Mouse (Mus musculus): ENCODE data around the gene Chaf1a. TPM values are rescaled to one million over a fixed set of nuclear protein-coding genes. Genes with fewer than 3 reads are reported as not detected.

Gene Chaf1a
- polyA plus RNA-seq, 1 experiment from 2014 or later: 9.2 TPM

DNA sequence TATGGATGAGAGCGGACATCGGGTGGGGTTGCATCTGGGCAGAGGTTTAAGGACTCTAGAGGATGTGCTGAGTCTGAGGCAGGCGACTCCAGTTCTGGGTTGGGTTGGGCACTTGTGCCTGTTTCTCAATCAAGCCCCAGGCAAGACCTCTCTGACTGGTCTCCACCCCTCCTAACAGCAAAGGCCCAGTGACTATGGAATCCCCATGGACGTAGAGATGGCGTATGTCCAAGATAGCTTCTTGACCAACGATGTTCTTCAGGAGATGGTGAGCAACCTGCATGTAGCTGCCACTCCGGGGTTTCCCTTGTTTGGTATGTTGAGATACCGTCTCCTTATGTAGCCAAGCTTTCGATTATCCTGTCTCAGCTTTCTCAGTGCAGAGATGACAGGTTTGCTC, 24.9 kb upstream of the Chaf1a start:
- Histone ChIP-seq H3K4me2 (ENCODE audit: low read length) (no peak overlapping the region), H3K27me3 (ENCODE audit: control insufficient read depth, insufficient read depth, low read length) (no peaks in the 10 kb centered on the region), H3K9me3 (ENCODE audit: control insufficient read depth, low read length) (no peaks in the 10 kb centered on the region), H3K9ac (ENCODE audit: low read length) (no peak overlapping the region), H3K27ac (replicated peaks in 1 of 2; ENCODE audit: control insufficient read depth in 1 of 2, insufficient read depth in 1 of 2, low read depth in 2 of 2, low read length in 2 of 2) (no peak overlapping the region), H3K36me3 (ENCODE audit: control insufficient read depth, insufficient read depth, low read length) (peaks cover 84% of the 10 kb centered on the region), H3K4me3 (ENCODE audit: control insufficient read depth in 1 of 2, insufficient read depth in 1 of 2, low read depth in 1 of 2, low read length in 2 of 2) (no peak overlapping the region), H3K4me1 (ENCODE audit: control insufficient read depth in 2 of 2, insufficient read depth in 2 of 2, low read length in 2 of 2) (peaks cover 2 to 5% of the 10 kb centered on the region in 2 experiments; a peak in 3 of 4 replicates)
- ATAC-seq (ENCODE audit: insufficient number of reproducible peaks, insufficient read depth, low FRiP score, low read depth): no peak
- 87% methylated on average over 9 of the region's 9 CpGs for WGBS

DNA sequence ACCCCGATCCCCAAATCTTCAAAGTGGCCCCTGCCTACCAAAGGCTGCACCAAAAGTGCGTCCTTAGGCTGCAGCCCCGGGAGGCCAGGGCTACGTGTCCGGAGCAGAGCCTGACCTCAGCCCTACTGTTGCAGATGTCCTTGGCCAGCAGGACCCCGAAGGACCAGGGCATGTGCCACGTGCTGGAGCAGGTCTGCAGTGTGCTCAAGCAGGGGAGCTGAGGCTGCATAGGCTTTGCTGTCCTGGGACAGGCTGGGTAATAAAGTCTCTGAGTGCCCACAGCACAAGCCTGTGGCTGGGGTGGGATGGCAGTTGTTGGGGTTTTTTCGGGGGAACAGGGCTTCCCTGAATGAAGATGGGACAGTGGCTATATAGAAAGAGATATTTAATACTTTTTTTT, 23.9 kb upstream of the Chaf1a start:
- H3K27ac ChIP-seq (replicated peaks in 1 of 2; ENCODE audit: control insufficient read depth in 1 of 2, insufficient read depth in 1 of 2, low read depth in 2 of 2, low read length in 2 of 2): no peak overlapping the region
- no peak overlapping the region for H3K9ac ChIP-seq (ENCODE audit: low read length)
- no peaks in the 10 kb centered on the region for H3K27me3 ChIP-seq (ENCODE audit: control insufficient read depth, insufficient read depth, low read length)
- H3K36me3 ChIP-seq (ENCODE audit: control insufficient read depth, insufficient read depth, low read length): peaks cover 80% of the 10 kb centered on the region
- no peak overlapping the region for H3K4me2 ChIP-seq (ENCODE audit: low read length)
- no peaks in the 10 kb centered on the region for H3K9me3 ChIP-seq (ENCODE audit: control insufficient read depth, low read length)
- no peak for ATAC-seq (ENCODE audit: insufficient number of reproducible peaks, insufficient read depth, low FRiP score, low read depth)
- H3K4me3 ChIP-seq (ENCODE audit: control insufficient read depth in 1 of 2, insufficient read depth in 1 of 2, low read depth in 1 of 2, low read length in 2 of 2): no peak overlapping the region
- peaks cover 5% of the 10 kb centered on the region in 2 experiments; a peak in 2 of 4 replicates for H3K4me1 ChIP-seq (ENCODE audit: control insufficient read depth in 2 of 2, insufficient read depth in 2 of 2, low read length in 2 of 2)
- WGBS: 84% methylated on average over 8 of the region's 8 CpGs

DNA sequence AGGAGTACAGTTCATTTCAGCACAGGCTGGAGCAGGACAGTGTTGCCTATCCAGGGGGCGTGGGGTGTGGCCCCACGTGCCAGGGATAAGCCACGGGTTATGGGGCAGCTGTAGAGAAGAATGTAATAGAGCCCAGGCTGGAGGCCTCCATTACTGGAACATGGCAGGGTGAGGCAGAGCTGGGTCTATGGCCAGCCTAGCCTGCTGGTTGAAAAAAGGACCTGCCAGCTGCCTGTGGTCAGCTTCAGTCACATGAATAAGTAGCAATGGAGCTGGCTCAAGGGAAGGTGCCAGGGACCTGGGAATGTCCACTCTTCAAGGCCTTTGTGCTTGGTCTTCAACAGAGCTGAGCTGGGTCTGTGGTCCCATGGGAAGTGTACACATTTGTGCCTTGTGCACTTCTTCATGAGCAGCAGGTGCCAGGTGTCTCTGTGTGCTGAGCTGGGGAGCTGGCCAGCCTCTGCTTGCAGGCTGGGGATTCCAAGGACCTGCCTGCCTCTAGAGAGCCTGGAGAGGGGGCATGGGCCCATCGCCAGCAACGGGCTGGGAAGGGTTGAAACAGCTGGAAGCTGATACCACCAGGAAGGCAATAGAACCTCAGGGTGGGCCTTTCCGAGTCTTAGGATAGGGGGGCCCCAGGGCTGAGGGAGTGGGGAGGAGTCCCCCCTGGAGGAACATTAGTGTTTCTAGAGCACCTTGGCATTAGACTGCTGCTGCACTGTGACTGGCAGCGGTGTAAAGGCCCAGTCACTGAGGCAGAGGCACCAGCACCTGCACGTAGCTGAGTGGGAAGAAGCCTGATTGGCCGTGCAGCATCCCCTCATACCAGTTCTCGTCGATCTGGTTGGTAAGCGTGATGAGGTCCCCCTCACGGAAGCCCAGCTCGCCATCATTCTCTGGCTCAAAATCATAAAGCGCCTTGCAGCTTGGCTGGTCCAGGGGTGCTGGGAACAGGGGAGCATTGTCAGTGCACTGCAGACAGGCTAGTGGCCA, 23.1 kb upstream of the Chaf1a start:
- Histone ChIP-seq H3K4me1 (ENCODE audit: control insufficient read depth in 2 of 2, insufficient read depth in 2 of 2, low read length in 2 of 2) (peaks cover 5% of the 10 kb centered on the region in 2 experiments; a peak in 2 of 4 replicates), H3K36me3 (ENCODE audit: control insufficient read depth, insufficient read depth, low read length) (peaks cover 73% of the 10 kb centered on the region), H3K27ac (replicated peaks in 1 of 2; ENCODE audit: control insufficient read depth in 1 of 2, insufficient read depth in 1 of 2, low read depth in 2 of 2, low read length in 2 of 2) (no peak overlapping the region), H3K9ac (ENCODE audit: low read length) (no peak overlapping the region), H3K9me3 (ENCODE audit: control insufficient read depth, low read length) (no peaks in the 10 kb centered on the region), H3K4me3 (ENCODE audit: control insufficient read depth in 1 of 2, insufficient read depth in 1 of 2, low read depth in 1 of 2, low read length in 2 of 2) (no peak overlapping the region), H3K27me3 (ENCODE audit: control insufficient read depth, insufficient read depth, low read length) (no peaks in the 10 kb centered on the region), H3K4me2 (ENCODE audit: low read length) (no peak overlapping the region)
- WGBS: 84% methylated on average over 15 of the region's 15 CpGs
- no peak for ATAC-seq (ENCODE audit: insufficient number of reproducible peaks, insufficient read depth, low FRiP score, low read depth)

DNA sequence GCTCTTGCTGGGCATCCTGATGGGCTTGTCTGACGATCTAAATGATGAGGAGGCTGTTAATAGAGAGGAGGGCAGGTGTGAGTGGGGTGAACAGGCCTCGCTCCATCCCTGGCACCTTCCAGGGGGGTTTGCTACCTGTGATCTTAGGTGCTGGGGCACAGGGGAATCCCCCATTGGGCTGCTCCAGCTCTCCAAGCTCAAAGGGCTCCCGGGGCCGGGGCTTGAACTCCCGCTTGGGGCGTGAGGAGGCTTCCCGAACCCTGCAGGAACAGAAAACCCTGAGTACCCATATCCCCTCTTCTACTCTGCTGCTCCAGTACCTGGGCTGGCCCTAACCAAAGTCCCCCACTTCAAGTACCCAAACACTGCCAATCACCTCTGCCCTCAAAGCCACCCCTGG, 22.4 kb upstream of the Chaf1a start:
- H3K4me3 ChIP-seq (ENCODE audit: control insufficient read depth in 1 of 2, insufficient read depth in 1 of 2, low read depth in 1 of 2, low read length in 2 of 2): no peak overlapping the region
- H3K36me3 ChIP-seq (ENCODE audit: control insufficient read depth, insufficient read depth, low read length): peaks cover 68% of the 10 kb centered on the region
- H3K4me2 ChIP-seq (ENCODE audit: low read length): no peak overlapping the region
- H3K9me3 ChIP-seq (ENCODE audit: control insufficient read depth, low read length): no peaks in the 10 kb centered on the region
- ATAC-seq (ENCODE audit: insufficient number of reproducible peaks, insufficient read depth, low FRiP score, low read depth): no peak
- no peak overlapping the region for H3K9ac ChIP-seq (ENCODE audit: low read length)
- peaks cover 9 to 10% of the 10 kb centered on the region in 2 experiments for H3K4me1 ChIP-seq (ENCODE audit: control insufficient read depth in 2 of 2, insufficient read depth in 2 of 2, low read length in 2 of 2)
- 96% methylated on average over 7 of the region's 7 CpGs for WGBS
- H3K27me3 ChIP-seq (ENCODE audit: control insufficient read depth, insufficient read depth, low read length): no peaks in the 10 kb centered on the region
- no peak overlapping the region for H3K27ac ChIP-seq (replicated peaks in 1 of 2; ENCODE audit: control insufficient read depth in 1 of 2, insufficient read depth in 1 of 2, low read depth in 2 of 2, low read length in 2 of 2)

DNA sequence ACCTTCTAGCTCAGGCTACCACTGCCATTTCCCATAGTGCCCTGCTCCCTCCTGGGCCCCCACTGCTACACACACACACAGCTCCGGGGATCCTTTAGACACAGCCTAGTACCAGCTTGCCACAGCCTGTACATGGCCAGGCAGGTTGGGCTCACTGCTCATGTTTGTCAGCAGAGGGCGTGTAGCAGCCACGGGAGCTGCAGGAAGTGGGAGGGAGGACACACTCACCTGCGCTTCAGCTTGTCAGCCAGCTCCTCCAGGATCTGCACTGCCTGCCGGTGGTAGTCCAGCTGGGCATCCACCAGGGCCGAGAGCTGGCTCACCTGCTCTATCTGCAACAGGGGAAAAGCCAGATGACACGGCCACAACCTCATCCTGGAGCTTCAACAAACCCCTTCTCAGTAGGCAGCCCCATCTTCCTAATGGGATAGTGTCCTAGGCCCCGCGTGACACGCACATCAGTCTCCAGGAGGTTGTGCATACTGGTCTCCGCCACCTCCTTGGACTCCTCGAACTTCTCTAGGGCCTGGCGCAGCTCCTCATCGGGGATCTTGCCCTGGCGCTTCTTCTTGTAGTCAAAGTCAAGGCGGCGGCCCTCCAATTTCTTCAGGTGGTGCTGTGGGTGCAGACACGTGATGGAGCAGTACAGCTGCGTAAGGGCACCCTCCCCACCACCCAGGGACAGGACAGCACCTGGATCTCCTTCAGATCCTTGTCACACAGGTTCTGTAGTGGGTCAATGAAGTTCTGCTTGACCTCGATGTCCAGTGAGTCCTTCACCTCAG, 21.7 kb upstream of the Chaf1a start:
- ATAC-seq (ENCODE audit: insufficient number of reproducible peaks, insufficient read depth, low FRiP score, low read depth): no peak
- Histone ChIP-seq H3K9me3 (ENCODE audit: control insufficient read depth, low read length) (no peaks in the 10 kb centered on the region), H3K4me2 (ENCODE audit: low read length) (no peak overlapping the region), H3K4me1 (ENCODE audit: control insufficient read depth in 2 of 2, insufficient read depth in 2 of 2, low read length in 2 of 2) (peaks cover 12 to 16% of the 10 kb centered on the region in 2 experiments), H3K36me3 (ENCODE audit: control insufficient read depth, insufficient read depth, low read length) (peaks cover 61% of the 10 kb centered on the region), H3K27ac (replicated peaks in 1 of 2; ENCODE audit: control insufficient read depth in 1 of 2, insufficient read depth in 1 of 2, low read depth in 2 of 2, low read length in 2 of 2) (no peak overlapping the region), H3K4me3 (ENCODE audit: control insufficient read depth in 1 of 2, insufficient read depth in 1 of 2, low read depth in 1 of 2, low read length in 2 of 2) (no peak overlapping the region), H3K27me3 (ENCODE audit: control insufficient read depth, insufficient read depth, low read length) (no peaks in the 10 kb centered on the region), H3K9ac (ENCODE audit: low read length) (no peak overlapping the region)
- 68% methylated on average over 20 of the region's 20 CpGs for whole genome bisulfite sequencing

DNA sequence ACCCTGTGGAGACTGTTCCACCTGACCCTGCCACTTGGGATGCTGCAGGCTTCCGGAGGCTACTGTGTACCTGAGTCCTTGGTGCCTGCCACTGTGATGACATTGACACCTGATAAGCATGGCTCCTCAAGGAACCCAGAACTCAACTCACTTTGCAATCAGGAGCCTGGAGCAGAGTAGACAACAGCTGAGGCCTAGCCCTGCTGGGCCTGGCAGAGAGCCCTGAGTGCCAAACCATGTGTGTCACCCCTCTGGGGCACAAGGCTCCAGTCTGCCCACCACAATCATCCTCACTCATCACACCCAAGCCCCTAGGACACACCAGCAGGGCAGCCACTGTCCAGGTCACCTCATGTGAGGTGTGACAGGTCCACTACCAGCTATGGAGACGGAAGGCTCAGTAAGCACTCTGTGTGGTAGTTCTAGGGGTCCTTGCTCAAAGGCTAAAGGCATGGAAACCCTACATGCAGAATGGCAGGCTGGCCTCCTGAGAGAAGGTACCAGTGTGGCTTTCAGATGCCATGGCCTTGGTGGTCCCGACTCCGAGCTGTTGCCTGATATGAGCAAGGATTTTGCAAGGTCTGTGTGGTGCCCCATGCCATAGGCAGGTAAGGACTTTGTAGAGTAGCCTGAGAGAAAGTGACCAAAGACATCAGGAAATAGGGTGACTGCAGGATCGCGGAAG, 19.7 kb upstream of the Chaf1a start:
- H3K27ac ChIP-seq (replicated peaks in 1 of 2; ENCODE audit: control insufficient read depth in 1 of 2, insufficient read depth in 1 of 2, low read depth in 2 of 2, low read length in 2 of 2): peak overlapping the region in 1 of 2 experiments; percentile 17; a peak in 1 of 4 replicates
- no peaks in the 10 kb centered on the region for H3K9me3 ChIP-seq (ENCODE audit: control insufficient read depth, low read length)
- H3K4me1 ChIP-seq (ENCODE audit: control insufficient read depth in 2 of 2, insufficient read depth in 2 of 2, low read length in 2 of 2): peaks cover 29 to 32% of the 10 kb centered on the region in 2 experiments
- 85% methylated on average over 6 of the region's 6 CpGs for WGBS
- H3K36me3 ChIP-seq (ENCODE audit: control insufficient read depth, insufficient read depth, low read length): peaks cover 46% of the 10 kb centered on the region
- ATAC-seq (ENCODE audit: insufficient number of reproducible peaks, insufficient read depth, low FRiP score, low read depth): no peak
- H3K9ac ChIP-seq (ENCODE audit: low read length): no peak overlapping the region
- H3K4me2 ChIP-seq (ENCODE audit: low read length): no peak overlapping the region
- H3K27me3 ChIP-seq (ENCODE audit: control insufficient read depth, insufficient read depth, low read length): no peaks in the 10 kb centered on the region
- no peak overlapping the region for H3K4me3 ChIP-seq (ENCODE audit: control insufficient read depth in 1 of 2, insufficient read depth in 1 of 2, low read depth in 1 of 2, low read length in 2 of 2)

Data from heart, embryonic 14.5 days (tissue).